Mouse (Mus musculus): ENCODE measurements at regions not wholly inside any gene's neighbourhood (a gene's known extent, or its start where the extent isn't known, plus 50 kb on each side); places are given as distances from the start of the nearest gene placed in this dataset.
"Not testable (repeated sequence)": the region's sequence is repeated elsewhere in the genome, so short reads cannot be mapped to it uniquely, and the experiment has no call there.

DNA sequence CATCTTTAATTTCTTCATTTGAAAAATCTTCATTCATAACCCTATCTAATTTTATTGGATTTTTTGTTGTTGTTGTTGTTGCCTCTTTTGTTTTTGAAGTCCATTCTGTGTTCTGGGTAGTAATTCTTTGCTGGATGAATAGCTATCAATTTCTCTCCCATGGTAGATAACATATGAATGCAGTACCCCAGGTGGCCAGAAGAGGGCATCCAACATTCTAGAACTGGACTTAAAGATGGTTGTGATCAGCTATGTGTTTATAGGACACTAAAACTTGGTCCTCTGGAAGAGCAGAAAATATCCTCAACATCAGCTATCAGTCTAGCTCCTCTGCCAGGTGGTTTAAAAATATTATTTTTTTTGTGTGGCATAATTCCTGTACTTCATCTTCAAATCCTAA is 73.0 kb downstream of the Prl2c3 start:
- not testable (repeated sequence) for DNase-seq (ENCODE audit: low spot score in 2 of 2)

DNA sequence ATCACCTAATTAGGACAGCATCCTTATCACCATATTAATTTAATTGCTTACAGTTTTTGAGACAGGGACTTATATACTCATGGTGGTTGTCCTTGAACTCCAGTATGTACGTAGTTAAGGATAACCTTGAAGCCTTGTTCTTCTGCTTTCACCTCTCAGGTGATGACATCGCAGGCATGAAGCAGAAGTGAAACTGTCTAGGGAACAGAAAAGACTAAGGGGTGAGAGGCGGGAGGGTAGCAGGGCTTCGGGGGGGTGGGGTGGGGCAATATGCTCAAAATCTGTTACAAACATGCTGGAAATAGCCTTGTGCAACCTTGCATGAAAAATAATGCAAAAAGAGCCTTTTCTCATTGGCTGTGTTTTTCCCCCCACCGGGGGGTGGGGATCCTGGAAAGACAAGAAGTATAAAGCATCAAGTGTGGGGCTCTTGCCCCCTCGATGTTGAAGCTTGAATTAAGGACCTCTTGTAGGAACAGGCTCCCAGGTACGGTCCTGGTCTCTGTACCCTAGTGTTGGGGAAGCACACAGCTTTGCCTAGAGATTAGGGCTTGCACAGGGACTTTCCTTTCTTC is 81.8 kb downstream of the Prl2c3 start:
- not testable (repeated sequence) for DNase-seq (ENCODE audit: low spot score in 2 of 2)

DNA sequence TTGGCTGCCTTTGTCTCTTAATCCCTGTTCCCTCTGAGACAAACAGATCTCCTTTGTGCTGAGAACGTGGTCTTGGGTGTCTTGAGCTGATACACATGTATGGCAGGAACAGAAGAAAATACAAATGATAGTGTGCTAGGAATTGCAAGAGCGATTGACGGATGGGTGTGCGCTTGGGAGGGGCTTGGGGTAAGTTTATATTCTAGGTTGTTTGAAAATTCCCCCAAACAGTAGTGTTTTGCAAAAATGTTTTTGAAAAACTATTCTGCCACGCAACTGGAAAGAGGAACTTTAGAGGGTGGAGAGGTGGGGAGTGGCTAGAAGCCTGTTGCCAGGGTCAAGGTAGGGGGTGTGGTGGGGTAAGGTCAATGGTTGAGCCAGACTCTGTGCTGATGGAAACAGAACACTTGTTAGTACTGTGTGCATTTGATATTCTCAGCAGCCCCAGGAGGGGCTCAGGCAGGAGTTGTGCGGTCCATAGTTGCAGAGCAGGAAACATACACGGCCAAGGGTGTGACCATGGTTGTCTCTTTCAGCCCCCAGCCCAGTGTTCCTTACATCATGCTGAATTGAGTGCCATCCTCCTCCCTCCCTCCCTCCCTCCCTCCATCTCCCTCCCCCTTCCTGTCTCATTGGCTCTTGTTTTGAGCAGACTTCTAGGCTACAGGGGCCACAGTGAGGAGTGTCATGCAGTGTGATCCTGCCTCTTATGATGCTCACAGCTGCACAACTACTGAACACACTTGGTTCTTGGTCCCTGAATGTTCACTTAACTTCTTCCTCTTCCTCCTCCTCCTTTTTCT is 88.2 kb downstream of the Prl2c3 start:
- DNase-seq (ENCODE audit: low spot score in 2 of 2) = no peak

DNA sequence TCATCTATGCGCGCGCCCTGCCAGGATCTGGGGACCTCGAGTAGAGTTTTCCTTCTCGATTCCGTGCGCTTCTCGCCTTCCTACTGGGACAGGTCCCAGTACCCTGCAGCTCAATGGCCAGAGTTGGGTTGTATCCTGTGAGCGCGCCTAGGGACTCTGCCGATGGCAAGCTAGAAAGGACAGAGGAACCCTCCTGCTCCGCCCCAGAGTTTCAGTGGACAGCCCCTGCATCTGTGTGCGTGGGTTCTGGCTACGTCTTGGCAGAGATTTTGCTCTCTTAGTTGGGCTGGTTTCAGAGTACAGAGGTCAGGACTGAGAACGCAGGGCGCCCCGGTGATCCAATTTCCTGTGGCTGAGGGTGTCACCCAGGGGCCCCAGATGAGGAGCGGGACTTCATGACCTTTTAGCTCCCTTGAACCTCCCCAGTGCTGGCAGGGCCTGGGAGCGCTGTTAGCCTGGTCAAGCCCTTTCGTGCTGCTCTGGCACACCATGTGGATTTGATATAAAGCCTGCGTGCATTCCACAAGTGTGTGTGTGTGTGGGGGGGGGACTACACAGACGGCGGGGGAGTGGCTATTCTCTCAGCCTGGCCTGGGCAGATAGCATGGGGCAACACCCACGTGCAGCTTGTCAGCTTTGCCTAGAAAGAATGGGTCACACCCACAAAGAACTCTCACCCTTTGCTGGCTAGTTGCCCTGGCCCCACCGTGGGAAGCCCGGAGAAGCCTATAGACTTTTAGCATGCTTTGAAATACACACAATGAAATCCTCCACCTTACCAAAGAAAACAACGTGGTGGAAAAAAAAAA is 96.9 kb downstream of the Prl2c3 start:
- peak; percentile 2 to 9 for DNase-seq (ENCODE audit: low spot score in 2 of 2)

DNA sequence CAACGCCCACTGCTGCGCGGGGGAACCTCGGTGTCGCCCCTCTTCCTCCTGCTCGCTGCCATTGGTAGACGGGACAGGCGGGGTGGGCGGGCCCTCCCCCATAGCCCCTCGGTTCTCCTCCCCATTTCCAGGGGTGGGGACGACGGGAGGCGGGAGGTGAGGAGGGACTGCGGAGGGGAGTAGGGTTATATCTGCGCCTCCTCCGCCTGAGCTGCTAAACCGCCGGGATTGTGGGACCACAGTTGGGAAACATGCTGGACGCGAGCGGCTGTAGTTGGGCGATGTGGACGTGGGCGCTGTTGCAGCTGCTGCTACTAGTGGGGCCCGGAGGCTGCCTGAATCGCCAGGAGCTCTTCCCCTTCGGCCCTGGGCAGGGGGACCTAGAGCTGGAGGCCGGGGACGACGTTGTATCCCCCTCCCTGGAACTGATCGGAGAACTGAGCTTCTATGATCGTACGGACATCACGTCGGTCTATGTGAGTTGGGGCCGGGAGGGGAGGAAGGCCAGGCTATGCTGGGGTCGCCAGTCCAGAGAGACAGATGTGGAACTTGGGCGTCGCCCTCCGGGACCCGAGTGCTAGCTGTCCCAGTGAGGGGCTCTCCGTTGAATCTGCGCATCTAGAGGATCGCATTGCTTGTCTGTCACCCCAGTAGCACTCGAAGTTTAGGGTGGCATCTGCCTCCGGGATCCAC is 97.6 kb downstream of the Prl2c3 start:
- peak; percentile 13 to 27 for DNase-seq (ENCODE audit: low spot score in 2 of 2)

DNA sequence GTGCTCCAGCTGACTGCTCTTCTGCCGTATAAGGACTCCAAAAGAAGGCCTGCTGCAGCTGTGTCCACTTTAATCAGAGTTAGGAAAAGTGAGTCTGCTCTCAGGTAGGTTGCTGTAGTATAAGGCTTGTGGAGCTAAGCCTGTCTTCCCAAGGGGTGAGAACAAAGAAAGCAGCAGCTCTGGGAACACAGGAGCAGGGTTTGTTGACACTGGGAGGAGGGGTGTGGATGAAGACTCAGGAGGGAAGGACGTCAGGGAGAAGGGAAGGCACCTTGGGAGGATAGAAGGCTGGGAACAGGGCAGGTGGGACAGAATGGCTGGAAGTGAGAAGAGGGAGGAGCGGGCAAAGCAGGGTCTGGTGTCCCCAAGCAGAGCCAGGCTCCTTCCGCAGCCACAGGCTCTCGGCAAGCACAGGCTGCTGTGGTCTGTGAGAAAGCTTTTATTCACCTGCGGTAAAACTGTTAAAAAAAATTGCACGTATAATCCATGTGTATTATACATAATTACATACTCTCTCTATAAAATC is 106.2 kb downstream of the Prl2c3 start:
- DNase-seq (ENCODE audit: low spot score in 2 of 2) = not testable (repeated sequence)

DNA sequence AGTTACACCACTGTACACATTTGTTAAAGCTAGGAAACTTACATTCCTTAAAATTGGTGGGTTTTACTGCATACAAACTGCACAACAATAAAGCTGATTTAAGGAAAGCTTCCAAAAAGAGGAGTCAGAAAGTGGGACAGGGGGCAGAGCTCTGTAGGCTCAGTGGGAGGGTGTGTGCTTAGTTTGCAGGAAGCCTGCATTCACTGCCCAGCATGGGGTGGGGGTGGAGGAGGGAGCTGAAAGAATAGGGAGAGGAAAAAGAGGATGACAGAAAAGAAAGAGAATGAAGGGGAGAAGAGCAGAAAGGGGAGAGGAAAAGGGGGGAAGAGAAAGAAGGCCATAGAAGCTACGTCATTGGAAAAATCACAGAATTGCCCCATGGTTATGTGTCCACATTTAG is 111.1 kb downstream of the Prl2c3 start:
- DNase-seq (ENCODE audit: low spot score in 2 of 2) = not testable (repeated sequence)

DNA sequence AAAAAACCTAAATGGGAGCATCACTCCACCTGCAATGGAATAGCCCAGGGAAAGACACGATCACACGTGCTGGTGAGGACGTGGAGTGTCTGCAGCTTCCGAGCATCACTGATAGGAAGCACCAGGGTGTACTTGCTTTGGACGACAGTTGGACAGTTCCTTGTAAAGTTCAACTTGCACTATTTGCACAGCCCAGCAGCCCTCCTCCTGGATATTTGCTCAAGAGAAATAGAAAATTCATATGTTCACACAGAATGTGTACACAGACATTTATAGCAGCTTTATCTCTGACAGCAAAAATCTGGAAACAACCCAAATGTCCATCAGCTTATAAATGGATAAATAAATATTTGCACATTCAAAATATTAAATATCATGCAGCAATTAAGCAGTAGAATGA is 111.7 kb downstream of the Prl2c3 start:
- DNase-seq (ENCODE audit: low spot score in 2 of 2) = not testable (repeated sequence)

DNA sequence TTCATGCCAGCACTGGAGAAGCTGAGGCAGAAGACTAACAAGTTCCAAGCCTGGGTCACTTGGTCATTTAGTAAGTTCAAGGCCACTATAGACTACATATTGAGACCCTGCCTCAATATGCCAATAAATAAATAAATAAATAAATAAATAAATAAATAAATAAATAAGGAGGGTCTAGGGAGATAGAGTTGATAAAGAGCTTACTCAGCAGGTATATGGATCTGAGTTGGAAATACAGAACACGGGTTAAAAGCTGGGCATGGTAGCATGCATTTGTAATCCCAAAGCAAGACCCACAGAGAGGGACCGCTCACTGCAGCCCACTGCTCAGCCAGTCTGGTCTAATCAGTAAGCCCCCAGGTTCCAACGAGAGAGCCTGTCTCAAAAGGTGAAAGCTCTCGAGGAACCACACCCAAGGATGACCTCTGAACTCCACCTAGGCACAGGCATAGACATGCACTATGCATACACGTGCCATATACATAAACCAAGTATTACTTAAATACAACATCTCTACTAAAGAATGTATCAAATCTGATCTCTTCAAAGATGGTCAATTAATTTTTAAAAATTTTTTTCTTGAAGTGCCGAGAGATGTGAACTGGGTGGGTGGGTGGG is 115.4 kb downstream of the Ero1lb start:
- DNase-seq (ENCODE audit: low spot score in 2 of 2) = not testable (repeated sequence)

DNA sequence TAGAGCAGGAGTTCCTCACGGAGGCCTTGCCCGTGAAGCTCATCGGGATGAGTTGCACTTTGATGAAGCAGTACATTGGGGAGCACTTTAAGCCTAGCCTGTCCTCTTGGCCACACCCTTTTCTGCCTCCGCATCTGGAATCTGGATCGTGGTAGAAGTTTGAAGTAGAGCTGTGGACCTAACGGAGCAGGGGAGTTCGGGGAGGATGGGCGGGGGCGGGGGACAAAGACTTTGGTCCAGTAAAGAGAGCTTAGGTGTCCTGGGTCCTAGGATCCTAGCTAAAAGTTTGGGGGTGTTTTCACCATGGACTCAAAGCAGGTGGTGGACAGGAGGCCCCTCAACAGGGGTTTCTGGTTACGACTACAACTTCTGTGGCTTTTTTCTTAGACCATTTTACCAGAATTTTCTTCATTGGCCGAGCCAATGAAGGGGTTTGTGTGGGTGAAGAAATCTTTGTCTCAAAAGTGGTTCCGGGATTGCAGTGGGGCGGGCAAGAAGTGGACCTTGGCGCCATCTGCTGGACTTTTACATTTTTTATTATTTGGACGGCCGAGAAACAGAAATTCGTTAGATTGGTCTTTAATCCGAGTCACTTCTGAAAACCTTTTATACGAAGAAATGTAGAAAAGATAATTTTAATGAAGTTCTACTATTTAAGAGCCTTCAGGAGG is 114.7 kb downstream of the Ero1lb start:
- peak; percentile 14 to 15 for DNase-seq (ENCODE audit: low spot score in 2 of 2)

DNA sequence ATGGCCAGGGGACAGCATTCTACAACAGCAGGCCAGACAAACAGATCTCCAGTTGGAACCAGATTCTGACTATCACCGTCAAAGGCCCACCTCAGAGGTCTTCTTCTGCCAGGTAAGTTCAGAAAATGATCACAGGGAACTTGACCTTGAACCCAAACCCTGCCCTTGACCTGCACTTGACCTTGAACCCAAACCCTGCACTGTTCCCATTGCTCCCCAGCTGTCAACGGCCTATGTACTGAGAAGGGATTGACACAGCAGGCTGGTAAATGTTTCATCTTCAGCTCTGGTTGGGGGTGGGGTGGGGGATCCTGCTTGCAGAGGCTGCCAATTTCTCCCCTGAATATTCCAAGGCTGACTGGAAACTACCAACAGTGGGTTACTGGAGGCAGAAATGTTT is 111.7 kb downstream of the Ero1lb start:
- DNase-seq (ENCODE audit: low spot score in 2 of 2) = no peak

DNA sequence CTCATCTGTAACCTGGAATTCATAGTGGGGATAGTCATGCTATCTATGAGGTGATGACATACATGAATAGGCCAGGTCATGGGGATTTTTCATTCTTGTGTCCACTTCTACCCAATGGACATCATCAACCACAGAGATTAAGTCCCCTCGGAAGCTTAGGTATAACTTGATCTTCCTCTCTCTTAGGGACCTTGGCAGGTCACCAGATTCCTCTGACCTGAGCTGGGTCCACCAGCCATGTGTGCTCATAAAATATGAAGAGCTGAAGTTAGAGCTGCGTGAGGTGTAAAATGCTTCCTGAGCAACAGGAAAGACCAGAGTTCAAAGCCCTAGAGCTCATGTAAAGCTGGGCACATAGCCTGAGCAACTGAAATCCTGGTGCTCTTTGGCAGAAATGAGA is 105.3 kb downstream of the Ero1lb start:
- not testable (repeated sequence) for DNase-seq (ENCODE audit: low spot score in 2 of 2)

DNA sequence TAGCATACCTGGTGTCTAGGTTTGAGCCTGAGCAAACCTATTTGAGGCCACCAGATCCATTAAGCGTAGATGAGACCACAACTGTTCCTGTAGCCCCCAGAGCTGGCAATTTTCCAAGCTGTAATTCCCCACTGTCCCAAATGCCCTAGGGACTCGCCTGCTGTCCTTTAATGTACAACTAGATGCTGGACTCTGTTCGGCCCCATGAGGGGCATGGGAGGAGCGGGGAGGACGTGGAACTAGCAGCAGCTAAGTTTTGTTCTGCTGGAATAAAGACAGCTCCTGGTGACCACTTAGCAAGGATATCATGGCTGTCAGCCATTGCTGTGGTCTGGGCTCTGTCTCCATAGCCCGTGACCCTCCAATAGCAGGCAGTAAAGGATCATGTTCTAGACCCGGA is 103.1 kb downstream of the Ero1lb start:
- DNase-seq (ENCODE audit: low spot score in 2 of 2) = not testable (repeated sequence)

DNA sequence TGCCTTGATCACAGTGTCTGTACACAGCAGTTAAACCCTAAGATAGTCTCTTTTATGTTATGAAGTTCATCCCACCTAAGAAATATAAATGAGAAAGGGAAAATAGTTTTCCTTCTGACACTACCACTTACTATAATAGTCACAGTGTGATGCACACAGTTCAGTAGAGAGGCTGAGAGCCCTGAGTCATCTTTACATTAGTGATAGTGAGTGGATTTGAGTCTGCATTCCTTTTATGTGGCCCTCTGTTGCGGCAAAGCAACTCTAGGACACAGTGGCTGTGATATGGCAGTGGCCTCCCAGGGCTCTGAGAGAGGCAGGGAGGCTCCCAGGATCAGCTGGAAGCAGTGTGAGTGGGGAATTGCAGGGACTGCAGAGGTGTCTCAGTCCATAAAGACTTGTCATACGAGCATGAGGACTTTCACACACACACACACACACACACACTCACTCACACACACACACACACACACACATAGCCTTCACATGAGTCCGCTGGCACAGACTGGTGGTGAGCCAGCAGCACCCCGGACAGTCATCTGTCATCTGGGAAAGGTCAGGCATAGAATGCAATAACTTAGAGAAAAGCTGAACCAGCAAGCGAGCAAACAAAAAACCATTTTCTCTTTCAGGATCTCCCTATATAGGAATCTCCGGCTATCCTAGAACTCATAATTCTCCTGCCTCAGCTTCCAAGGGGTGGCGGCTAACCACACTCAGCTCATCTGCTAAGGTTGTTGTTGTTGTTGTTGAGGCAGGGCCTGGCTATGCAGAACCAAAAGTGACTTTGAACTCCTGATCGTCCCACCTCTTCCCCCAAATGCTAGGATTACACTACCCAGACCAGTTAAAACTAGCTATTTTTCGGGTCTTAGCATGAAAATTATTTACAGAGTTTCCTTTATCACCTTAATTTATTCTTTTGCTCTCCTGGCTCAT is 102.3 kb downstream of the Ero1lb start:
- DNase-seq (ENCODE audit: low spot score in 2 of 2) = not testable (repeated sequence)

DNA sequence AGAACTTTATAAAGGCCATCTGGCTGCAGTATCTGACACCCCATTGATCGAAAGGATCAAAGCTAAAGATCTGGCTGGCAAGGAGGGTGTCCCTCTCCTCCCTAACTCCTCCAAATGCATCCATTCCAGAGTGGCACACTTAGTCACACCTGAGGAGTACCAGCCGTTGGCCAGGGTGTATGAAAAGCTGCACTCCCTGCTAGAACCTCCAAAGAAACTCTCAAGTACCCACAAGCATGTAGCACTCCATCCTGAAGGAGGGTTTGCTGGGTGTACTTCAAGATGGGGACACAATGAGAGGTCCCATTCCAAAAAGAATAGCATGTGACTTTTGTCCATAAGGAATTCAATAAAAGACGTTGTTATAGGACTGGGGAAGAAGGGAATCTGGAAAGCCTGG is 100.4 kb downstream of the Ero1lb start:
- DNase-seq (ENCODE audit: low spot score in 2 of 2) = not testable (repeated sequence)

Data from urinary bladder, adult 18-20 months (tissue).